Mouse (Mus musculus): ENCODE measurements at regions not wholly inside any gene's neighbourhood (a gene's known extent, or its start where the extent isn't known, plus 50 kb on each side); places are given as distances from the start of the nearest gene placed in this dataset.
"Not testable (repeated sequence)": the region's sequence is repeated elsewhere in the genome, so short reads cannot be mapped to it uniquely, and the experiment has no call there.

GRCm38 (mm10) chr10:118984580-118984979 is 114.6 kb upstream of the Dyrk2 start:
- DNase-seq (ENCODE audit: low read depth, low spot score) = no peak

- no peak for DNase-seq (ENCODE audit: low read depth, low spot score)
Measured at GRCm38 (mm10) chr10:118981446-118981845, 111.4 kb upstream of the Dyrk2 start.

- no peak for DNase-seq (ENCODE audit: low read depth, low spot score)
Measured at GRCm38 (mm10) chr10:118979339-118979738, 109.3 kb upstream of the Dyrk2 start.

GRCm38 (mm10) chr10:118978181-118978743 is 108.3 kb upstream of the Dyrk2 start:
- DNase-seq (ENCODE audit: low read depth, low spot score) = no peak

GRCm38 (mm10) chr10:118976447-118976846 is 106.4 kb upstream of the Dyrk2 start:
- no peak for DNase-seq (ENCODE audit: low read depth, low spot score)

GRCm38 (mm10) chr10:118975772-118976171 is 105.8 kb upstream of the Dyrk2 start:
- no peak for DNase-seq (ENCODE audit: low read depth, low spot score)

- DNase-seq (ENCODE audit: low read depth, low spot score) = no peak
Measured at GRCm38 (mm10) chr10:118973324-118973723, 103.3 kb upstream of the Dyrk2 start.

- no peak for DNase-seq (ENCODE audit: low read depth, low spot score)
Measured at GRCm38 (mm10) chr10:118972626-118973025, 102.6 kb upstream of the Dyrk2 start.

GRCm38 (mm10) chr10:118970457-118971175 is 100.6 kb upstream of the Dyrk2 start:
- DNase-seq (ENCODE audit: low read depth, low spot score) = no peak

- DNase-seq (ENCODE audit: low read depth, low spot score) = no peak
Measured at GRCm38 (mm10) chr10:118961713-118962181, 91.7 kb upstream of the Dyrk2 start.

- no peak for DNase-seq (ENCODE audit: low read depth, low spot score)
Measured at GRCm38 (mm10) chr10:118960076-118960475, 90.1 kb upstream of the Dyrk2 start.

GRCm38 (mm10) chr10:118959623-118960022 is 89.6 kb upstream of the Dyrk2 start:
- DNase-seq (ENCODE audit: low read depth, low spot score) = no peak

- DNase-seq (ENCODE audit: low read depth, low spot score) = no peak
Measured at GRCm38 (mm10) chr10:118956352-118956751, 86.3 kb upstream of the Dyrk2 start.

- DNase-seq (ENCODE audit: low read depth, low spot score) = no peak
Measured at GRCm38 (mm10) chr10:118953440-118953839, 83.4 kb upstream of the Dyrk2 start.

GRCm38 (mm10) chr10:118952756-118953155 is 82.7 kb upstream of the Dyrk2 start:
- DNase-seq (ENCODE audit: low read depth, low spot score) = no peak

GRCm38 (mm10) chr10:118947724-118948123 is 77.7 kb upstream of the Dyrk2 start:
- no peak for DNase-seq (ENCODE audit: low read depth, low spot score)

- DNase-seq (ENCODE audit: low read depth, low spot score) = no peak
Measured at GRCm38 (mm10) chr10:118947016-118947674, 77.1 kb upstream of the Dyrk2 start.

- no peak for DNase-seq (ENCODE audit: low read depth, low spot score)
Measured at GRCm38 (mm10) chr10:118927316-118927715, 57.3 kb upstream of the Dyrk2 start.

GRCm38 (mm10) chr10:118923473-118924185 is 53.6 kb upstream of the Dyrk2 start:
- no peak for DNase-seq (ENCODE audit: low read depth, low spot score)

GRCm38 (mm10) chr10:118922120-118922519 is 52.1 kb upstream of the Dyrk2 start:
- DNase-seq (ENCODE audit: low read depth, low spot score) = not testable (repeated sequence)

All from embryo, embryonic 11.5 days (tissue).